Mouse (Mus musculus): Measurements from ENCODE around the gene Cdh4.

GRCm38 (mm10) chr2:179834892-179835291 lies 392.7 kb downstream of the Cdh4 start:
- TF ChIP-seq ZC3H11A (IDR thresholded peaks at IDR 0.05; ENCODE audit: borderline replicate concordance, low read depth, low read length) (no peak), HCFC1 (IDR thresholded peaks at IDR 0.05; ENCODE audit: borderline replicate concordance, insufficient read depth, low read length) (no peak), MAFK (IDR thresholded peaks at IDR 0.05; ENCODE audit: insufficient read depth, low read depth, low read length) (no peak), CHD2 (IDR thresholded peaks at IDR 0.05; ENCODE audit: low read depth, low read length) (no peak), ZNF384 (IDR thresholded peaks at IDR 0.05; ENCODE audit: low read depth, low read length) (no peak)
